Mouse (Mus musculus) kidney, embryonic 16.5 days (tissue): Measurements from ENCODE around the gene Arl10. TPM values are rescaled to one million over a fixed set of nuclear protein-coding genes. Genes with fewer than 3 reads are reported as not detected.

Source experiments
- ATAC-seq: fragments of 200-750 bp; cut with Nextera tagmentation; 2 replicates; pipeline ENCODE4 v1.8.0; 2017; ENCODE audit warnings: moderate TSS enrichment; ENCODE audit not compliant: low FRiP score, low TSS enrichment
- H3K27ac ChIP-seq: fragments of 300-500 bp; sonication (generic); 2 replicates; pipeline ENCODE4 v1.5.1; 2014; ENCODE audit warnings: low read length
- H3K27me3 ChIP-seq: fragments of 300-500 bp; sonication (generic); 2 replicates; pipeline ENCODE4 v1.6.1; 2014; ENCODE audit warnings: low read length, control low read depth, mixed read lengths; ENCODE audit not compliant: insufficient read depth
- H3K36me3 ChIP-seq: fragments of 300-500 bp; sonication (generic); 2 replicates; pipeline ENCODE4 v1.6.1; 2014; ENCODE audit warnings: low read length, control low read depth, mixed read lengths; ENCODE audit not compliant: insufficient read depth
- H3K4me1 ChIP-seq: fragments of 300-500 bp; sonication (generic); 2 replicates; pipeline ENCODE4 v1.6.1; 2014; ENCODE audit warnings: low read length, control low read depth, mixed read lengths; ENCODE audit not compliant: insufficient read depth
- H3K4me2 ChIP-seq: fragments of 300-500 bp; sonication (generic); replicated peaks from 2 replicates; pipeline ENCODE4 v1.6.1; 2014; ENCODE audit warnings: low read depth, low read length
- H3K4me3 ChIP-seq: fragments of 300-500 bp; sonication (generic); 2 replicates; pipeline ENCODE4 v1.5.1; 2014; ENCODE audit warnings: mild to moderate bottlenecking, low read length
- H3K9ac ChIP-seq: fragments of 300-500 bp; sonication (generic); replicated peaks from 2 replicates; pipeline ENCODE4 v1.6.1; 2014; ENCODE audit warnings: low read length
- H3K9me3 ChIP-seq: fragments of 300-500 bp; sonication (generic); 2 replicates; pipeline ENCODE4 v1.6.1; 2016; ENCODE audit warnings: low read length, control low read depth
- WGBS: fragments of 180-500 bp; shearing (Covaris S2); extraction: QIAGEN DNeasy Blood & Tissue Kit; methylation state at CpG from one replicate; pipeline ENCODE4 v1.1.7; 2014; 5-methylcytosine and 5-hydroxymethylcytosine counted together
- polyA plus RNA-seq: library from polyadenylated mRNA; unstranded; fragments of >200 nt; fragmentation: Nextera tagmentation; extraction: Ambion mirVana; gene quantifications from 2 replicates; pipeline ENCODE4 v1.2.1, GENCODE M21; 2015

Gene Arl10
- 31.8 and 37.8 TPM in 2 replicates for polyA plus RNA-seq

DNA sequence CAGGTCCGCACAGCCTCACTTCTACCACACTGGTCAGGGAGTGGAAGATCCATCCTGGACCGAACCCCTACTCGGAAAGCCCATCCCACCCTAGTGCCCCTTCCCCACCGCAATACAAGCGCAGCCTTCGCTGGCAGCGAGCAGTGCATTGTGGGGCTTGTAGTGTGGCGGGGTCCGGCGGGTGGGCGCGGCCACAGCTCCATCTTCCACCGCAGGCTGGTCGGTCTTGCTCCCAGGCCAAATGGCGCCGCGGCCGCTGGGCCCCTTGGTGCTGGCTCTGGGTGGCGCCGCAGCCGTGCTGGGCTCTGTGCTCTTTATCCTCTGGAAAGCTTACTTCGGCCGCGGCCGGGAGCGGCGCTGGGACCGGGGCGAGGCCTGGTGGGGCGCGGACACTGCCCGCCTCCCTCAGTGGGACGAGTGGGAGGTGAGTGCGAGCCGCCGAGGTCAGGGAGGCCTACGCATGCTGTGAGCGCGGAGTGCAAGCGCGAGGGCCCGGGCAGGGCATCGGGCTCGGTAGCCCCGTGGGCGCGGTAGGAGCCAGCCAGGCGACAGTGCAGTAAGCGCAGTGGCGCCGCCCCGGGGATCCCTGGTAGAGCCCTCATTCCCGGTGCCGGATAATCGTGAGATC is at the start of gene Arl10:
Arl10 (plus strand) TSS at position 162 of the 628 bp plus-strand sequence.
- peaks cover 16% of the 10 kb centered on the region for H3K36me3 ChIP-seq
- WGBS = under 1% methylated on average over 55 of the region's 55 CpGs
- H3K27me3 ChIP-seq = no peaks in the 10 kb centered on the region; the same call in 1 of the 2 replicates
- peak within 1 kb of the TSS; percentile 95 for H3K4me2 ChIP-seq
- peak; percentile 90 for ATAC-seq
- H3K4me3 ChIP-seq = peak within 1 kb of the TSS; percentile 93
- peak within 1 kb of the TSS; percentile 96 for H3K9ac ChIP-seq
- peak within 1 kb of the TSS; percentile 83 for H3K27ac ChIP-seq
- no peaks in the 10 kb centered on the region for H3K9me3 ChIP-seq
- peaks cover 10% of the 10 kb centered on the region for H3K4me1 ChIP-seq

DNA sequence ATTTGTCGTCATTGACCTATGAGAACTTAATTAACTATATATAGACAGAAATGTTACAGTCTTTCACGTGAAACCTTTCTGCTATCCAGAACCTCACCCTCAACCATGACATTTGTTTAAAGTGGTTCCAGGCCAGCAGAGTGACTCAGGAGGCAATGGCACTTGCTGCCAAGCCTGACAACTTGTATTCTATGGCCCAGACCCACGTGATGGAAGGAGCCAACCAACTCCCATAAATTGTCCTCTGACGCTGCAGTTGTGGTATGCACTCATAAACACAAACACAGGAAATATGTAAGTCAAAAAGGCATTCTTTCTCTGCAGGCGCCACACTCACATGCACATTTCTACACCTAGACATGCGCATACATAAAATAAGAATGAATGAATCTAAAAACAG is 47.7 kb upstream of the Arl10 start:
- Histone ChIP-seq H3K9ac (no peak overlapping the region), H3K4me3 (no peak overlapping the region), H3K4me1 (no peaks in the 10 kb centered on the region), H3K4me2 (no peak overlapping the region), H3K27ac (no peak overlapping the region), H3K27me3 (no peaks in the 10 kb centered on the region), H3K9me3 (no peaks in the 10 kb centered on the region), H3K36me3 (peaks cover 47% of the 10 kb centered on the region)
- no peak for ATAC-seq
- 84% methylated on average over 6 of the region's 6 CpGs for WGBS

DNA sequence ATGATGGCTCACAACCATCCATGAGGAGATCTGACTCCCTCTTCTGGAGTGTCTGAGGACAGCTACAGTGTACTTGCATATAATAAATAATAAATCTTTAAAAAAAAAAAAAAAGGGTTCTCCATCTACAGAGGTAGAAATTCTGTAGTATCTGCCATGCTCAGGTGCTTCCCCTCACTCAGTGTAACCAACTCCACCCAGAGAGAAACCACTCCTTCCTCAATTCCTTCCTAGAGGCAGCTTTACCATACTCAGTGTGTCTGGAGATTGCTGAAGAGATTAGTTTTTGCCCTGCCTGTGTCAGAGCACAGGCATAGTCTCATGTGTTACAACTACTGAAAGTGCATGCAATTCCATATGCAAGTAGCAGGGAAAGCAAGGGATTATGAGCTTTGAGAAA is 42.7 kb upstream of the Arl10 start:
- no peak overlapping the region for H3K4me3 ChIP-seq
- H3K27me3 ChIP-seq = no peaks in the 10 kb centered on the region
- no peaks in the 10 kb centered on the region for H3K9me3 ChIP-seq
- no peaks in the 10 kb centered on the region for H3K4me1 ChIP-seq
- H3K9ac ChIP-seq = no peak overlapping the region
- H3K36me3 ChIP-seq = peaks cover 24% of the 10 kb centered on the region
- H3K27ac ChIP-seq = no peak overlapping the region
- H3K4me2 ChIP-seq = no peak overlapping the region
- no peak for ATAC-seq

DNA sequence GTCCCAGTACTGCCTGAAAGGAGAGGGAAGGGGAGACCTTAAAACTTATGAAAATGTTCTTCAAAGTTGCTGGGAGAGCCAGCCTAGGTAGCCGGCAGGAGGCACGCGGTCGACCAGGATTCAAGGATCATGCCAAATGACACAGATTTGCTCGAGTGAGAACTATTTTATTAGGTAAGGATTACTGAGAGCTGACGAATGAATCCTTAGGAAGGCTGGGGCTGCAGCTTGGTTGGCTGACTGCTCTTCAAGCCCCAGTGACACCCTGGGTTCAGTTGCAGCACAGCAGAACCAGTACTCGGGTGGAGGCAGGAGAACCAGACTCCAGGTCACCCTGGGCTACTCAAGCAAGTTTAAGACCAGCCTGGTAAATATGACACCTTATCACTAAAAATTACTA is 26.8 kb upstream of the Arl10 start:
- 83% methylated on average over 7 of the region's 7 CpGs for WGBS
- no peaks in the 10 kb centered on the region for H3K4me1 ChIP-seq
- ATAC-seq = no peak
- no peak overlapping the region for H3K9ac ChIP-seq
- H3K27me3 ChIP-seq = no peaks in the 10 kb centered on the region
- H3K9me3 ChIP-seq = no peaks in the 10 kb centered on the region
- no peak overlapping the region for H3K4me3 ChIP-seq
- peaks cover 44% of the 10 kb centered on the region for H3K36me3 ChIP-seq
- no peak overlapping the region for H3K4me2 ChIP-seq
- H3K27ac ChIP-seq = no peak overlapping the region

DNA sequence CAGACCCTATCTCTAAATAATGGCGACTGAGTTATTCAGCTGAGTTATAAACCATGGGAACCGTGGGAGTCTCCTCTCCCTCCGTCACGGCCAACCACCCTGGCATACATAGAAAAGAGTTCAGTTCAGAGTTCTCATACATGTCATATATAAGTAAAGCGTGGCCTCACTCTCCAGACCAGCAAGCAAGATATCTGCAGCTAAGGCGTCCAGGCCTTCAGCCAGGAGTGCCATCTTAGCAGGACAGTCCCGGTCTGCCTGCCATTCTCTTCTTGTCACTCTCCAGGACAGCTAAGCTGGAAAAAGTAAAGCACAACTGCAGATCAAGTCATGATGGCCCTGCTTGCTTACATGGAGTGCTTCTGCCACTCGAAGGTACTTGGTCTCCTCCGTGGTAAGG is 18.6 kb upstream of the Arl10 start:
- no peaks in the 10 kb centered on the region for H3K4me1 ChIP-seq
- H3K36me3 ChIP-seq = peaks cover 78% of the 10 kb centered on the region
- no peaks in the 10 kb centered on the region for H3K27me3 ChIP-seq
- H3K4me3 ChIP-seq = no peak overlapping the region
- ATAC-seq = no peak
- 86% methylated on average over 9 of the region's 9 CpGs for WGBS
- H3K9ac ChIP-seq = no peak overlapping the region
- no peak overlapping the region for H3K27ac ChIP-seq
- H3K9me3 ChIP-seq = no peaks in the 10 kb centered on the region
- no peak overlapping the region for H3K4me2 ChIP-seq

DNA sequence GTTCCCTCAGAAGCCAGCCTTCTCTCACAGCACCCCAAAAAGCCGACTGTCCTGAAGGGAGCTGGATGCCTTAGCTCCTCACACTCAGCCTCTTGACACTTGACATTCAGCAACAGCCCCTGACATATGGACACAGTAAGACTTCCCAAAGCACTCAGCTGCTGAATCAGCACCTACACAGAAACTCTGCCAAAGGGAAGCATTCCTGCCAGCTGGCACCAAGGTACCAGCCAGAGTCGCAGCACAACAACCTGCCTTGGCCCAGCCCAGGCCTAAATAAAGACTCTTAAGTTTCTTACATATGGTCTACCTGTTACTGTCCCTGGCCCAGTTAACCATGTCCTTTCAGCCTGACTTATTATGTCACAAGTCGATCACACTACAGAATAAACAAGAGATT is 18.0 kb upstream of the Arl10 start:
- H3K36me3 ChIP-seq = peaks cover 78% of the 10 kb centered on the region
- no peaks in the 10 kb centered on the region for H3K4me1 ChIP-seq
- no peak overlapping the region for H3K9ac ChIP-seq
- no peaks in the 10 kb centered on the region for H3K9me3 ChIP-seq
- ATAC-seq = no peak
- H3K4me3 ChIP-seq = no peak overlapping the region
- no peak overlapping the region for H3K4me2 ChIP-seq
- WGBS = 88% methylated on average over 3 of the region's 3 CpGs
- H3K27me3 ChIP-seq = no peaks in the 10 kb centered on the region
- no peak overlapping the region for H3K27ac ChIP-seq

DNA sequence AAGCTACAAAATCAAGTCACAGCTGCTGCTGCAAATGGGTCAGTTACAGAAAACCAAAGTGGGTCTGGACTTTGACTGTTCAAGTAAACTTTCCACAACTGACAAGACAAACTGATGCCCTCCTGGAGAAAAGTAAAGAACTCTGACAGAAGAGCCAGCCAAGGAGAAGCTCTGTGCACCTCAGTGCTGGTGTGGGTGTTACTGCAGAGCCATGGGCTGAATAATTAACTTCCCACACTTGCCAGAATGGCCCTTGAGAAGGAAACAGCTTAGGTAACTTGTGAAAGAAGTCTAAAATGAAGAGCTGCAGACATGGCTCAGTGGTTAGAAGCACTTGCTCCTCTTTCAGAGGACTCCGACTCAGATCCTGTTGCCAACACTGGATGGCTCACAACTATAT is 17.2 kb upstream of the Arl10 start:
- H3K36me3 ChIP-seq = peaks cover 71% of the 10 kb centered on the region
- ATAC-seq = no peak
- H3K4me2 ChIP-seq = no peak overlapping the region
- H3K4me3 ChIP-seq = no peak overlapping the region
- 88% methylated on average over 1 of the region's 1 CpGs for WGBS
- H3K27me3 ChIP-seq = no peaks in the 10 kb centered on the region
- no peak overlapping the region for H3K9ac ChIP-seq
- no peak overlapping the region for H3K27ac ChIP-seq
- no peaks in the 10 kb centered on the region for H3K4me1 ChIP-seq
- no peaks in the 10 kb centered on the region for H3K9me3 ChIP-seq

DNA sequence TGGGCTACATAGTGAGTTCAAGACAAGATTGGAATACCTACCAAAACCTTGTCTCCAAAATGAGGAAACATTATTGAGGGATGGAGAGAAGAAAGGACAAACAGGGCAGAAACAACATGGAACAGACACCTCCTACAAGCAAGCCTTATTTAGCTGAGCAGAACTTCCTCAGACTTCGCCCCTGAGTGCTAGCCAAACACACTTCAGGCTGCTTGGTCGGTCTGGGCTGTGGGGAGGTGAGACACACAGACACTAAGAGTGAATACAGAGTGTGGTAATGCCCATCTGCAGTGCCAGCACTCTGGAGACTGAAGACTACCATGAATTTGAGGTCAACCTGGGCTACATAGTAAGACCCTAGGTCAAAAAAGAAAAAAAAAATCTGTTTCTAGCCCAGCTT is 15.2 kb upstream of the Arl10 start:
- Histone ChIP-seq H3K27me3 (no peaks in the 10 kb centered on the region), H3K4me2 (no peak overlapping the region), H3K36me3 (peaks cover 59% of the 10 kb centered on the region), H3K9ac (no peak overlapping the region), H3K9me3 (no peaks in the 10 kb centered on the region), H3K4me3 (no peak overlapping the region), H3K4me1 (peaks cover 6% of the 10 kb centered on the region), H3K27ac (no peak overlapping the region)
- ATAC-seq = no peak
- 95% methylated on average over 2 of the region's 2 CpGs for WGBS

DNA sequence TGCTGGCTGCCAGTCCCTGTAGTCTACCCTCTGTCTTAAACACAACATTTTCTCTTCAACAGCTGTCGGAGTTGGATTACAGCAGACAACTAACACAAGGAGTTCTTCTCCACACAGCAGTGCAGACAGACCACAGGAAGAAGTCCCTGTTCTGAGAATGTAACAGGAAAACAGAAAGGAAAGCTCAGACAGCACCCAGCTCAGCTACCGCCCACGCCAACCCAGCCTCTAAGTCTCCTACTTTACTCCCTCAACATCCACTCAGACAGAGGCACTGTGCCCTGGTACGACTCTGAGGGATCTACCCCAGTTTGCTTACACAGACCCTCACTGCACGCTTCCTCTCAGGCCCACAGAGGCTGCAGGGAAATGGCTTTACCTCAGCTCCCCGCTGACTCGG is 14.2 kb upstream of the Arl10 start:
- Histone ChIP-seq H3K9me3 (no peaks in the 10 kb centered on the region), H3K4me3 (no peak overlapping the region), H3K9ac (no peak overlapping the region), H3K27me3 (no peaks in the 10 kb centered on the region), H3K27ac (no peak overlapping the region), H3K4me1 (peaks cover 6% of the 10 kb centered on the region), H3K36me3 (peaks cover 59% of the 10 kb centered on the region), H3K4me2 (no peak overlapping the region)
- no peak for ATAC-seq
- 91% methylated on average over 7 of the region's 7 CpGs for WGBS

DNA sequence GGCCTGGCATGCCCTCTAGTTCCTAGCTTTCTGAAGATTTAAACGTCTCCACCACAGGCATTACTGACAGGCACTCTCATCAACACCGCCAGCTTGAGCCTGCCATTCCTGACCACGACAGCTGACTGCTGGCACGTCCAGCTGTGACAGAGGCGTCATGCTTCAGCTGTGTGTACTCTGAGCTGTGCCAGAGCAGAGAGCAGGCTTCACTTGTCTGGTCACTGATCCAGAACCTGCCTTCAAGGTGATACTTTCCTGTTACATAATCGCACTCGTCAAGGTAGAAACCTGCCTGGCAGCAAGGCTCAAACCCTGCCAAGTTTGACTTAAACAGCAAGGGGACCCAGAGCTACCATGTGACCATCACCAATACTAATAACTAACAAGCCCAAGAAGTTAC is 12.3 kb upstream of the Arl10 start:
- ATAC-seq = peak; percentile 40; the same call in 1 of the 2 replicates
- 0 out of 2 replicates have a peak overlapping the region, but pooled peaks have one; percentile 27 for H3K27ac ChIP-seq
- H3K36me3 ChIP-seq = peaks cover 40% of the 10 kb centered on the region
- H3K27me3 ChIP-seq = no peaks in the 10 kb centered on the region
- 40% methylated on average over 7 of the region's 7 CpGs for WGBS
- H3K9me3 ChIP-seq = no peaks in the 10 kb centered on the region
- H3K4me1 ChIP-seq = peaks cover 9% of the 10 kb centered on the region
- H3K4me2 ChIP-seq = no peak overlapping the region
- H3K4me3 ChIP-seq = no peak overlapping the region
- H3K9ac ChIP-seq = no peak overlapping the region
